Mouse (Mus musculus): Measurements from ENCODE around the gene Mtus2.

- no peak for TF ChIP-seq CTCF (IDR thresholded peaks at IDR 0.05; ENCODE audit: extremely low read depth, insufficient read depth, low read length)
- TF ChIP-seq POLR2A (IDR thresholded peaks at IDR 0.05; ENCODE audit: extremely low read depth, insufficient read depth, low read length): no peak
Observed at GRCm38 (mm10) chr5:148181308-148181630, 224.1 kb downstream of the Mtus2 start.

All from cortical plate, adult 2 months (tissue).